Mouse (Mus musculus) cortical plate, adult 2 months (tissue): ENCODE measurements around the gene Fam43a.

Source experiments
- CTCF ChIP-seq: fragments of 200-500 bp; IDR thresholded peaks from 2 replicates; pipeline ENCODE4 v1.5.1; 2011; ENCODE audit warnings: mild to moderate bottlenecking, control low read depth, low read length; ENCODE audit not compliant: insufficient read depth; ENCODE audit errors: extremely low read depth
- POLR2A ChIP-seq: fragments of 200-500 bp; IDR thresholded peaks from 2 replicates; pipeline ENCODE4 v1.6.1; 2011; ENCODE audit warnings: mild to moderate bottlenecking, low read length, control low read depth; ENCODE audit not compliant: insufficient read depth; ENCODE audit errors: extremely low read depth

GRCm38 (mm10) chr16:30572239-30572638 is 27.3 kb upstream of the Fam43a start:
- TF ChIP-seq CTCF (no peak), POLR2A (no peak)
